10 mouse cellular contexts compared by ENCODE assay signal in genomic region chr3:87173103-87173444, GRCm38 (mm10). TPM values are rescaled to one million over a fixed set of nuclear protein-coding genes. Genes with fewer than 3 reads are reported as not detected.
DNase-seq lines count a peak whose midpoint lies in the region; ATAC-seq and TF ChIP-seq lines count a peak whose summit lies in the region.
"Had no signal": no experiment of that assay in that cellular context is flagged by ENCODE, and none has a peak within 500 bp of the region (broad histone marks: within the 10 kb centered on the region; RNA-seq: fewer than 3 reads in every experiment).

No protein-coding gene starts in this region.

- TF ChIP-seq CTCF in lung, postnatal 0 days (IDR thresholded peaks at IDR 0.05): no peak

- WGBS in lung, postnatal 0 days: 3% methylated on average over 2 of the region's 2 CpGs
- 0% methylated on average over 2 of the region's 2 CpGs for WGBS in forebrain, embryonic 11.5 days
- 2% methylated on average over 2 of the region's 2 CpGs for WGBS in limb, embryonic 13.5 days

- H3K9ac ChIP-seq in lung, postnatal 0 days (replicated peaks; ENCODE audit: low read depth): no peak overlapping the region
- peak overlapping the region; percentile 90 for H3K9ac ChIP-seq in forebrain, embryonic 11.5 days (ENCODE audit: low read length)
- H3K9ac ChIP-seq in limb, embryonic 13.5 days: peak overlapping the region; percentile 94

- DNase-seq in lung, postnatal 0 days (ENCODE audit: low spot score): no peak
- DNase-seq in lung, postnatal 36 days: no peak
- DNase-seq in forebrain, embryonic 11.5 days (ENCODE audit: low spot score): no peak
- peak; percentile 50 for DNase-seq in retina, postnatal 1 day
- DNase-seq in embryo, embryonic 11 days: no peak
- DNase-seq in ovary, postnatal 10 days (ENCODE audit: low spot score): no peak
- DNase-seq in gastrocnemius, adult 8-10 months (ENCODE audit: low spot score in 2 of 2): no peak
- DNase-seq: thymus, postnatal 4 days had no signal

- no peak overlapping the region for H3K27ac ChIP-seq in lung, postnatal 0 days (ENCODE audit: low read length)
- peak overlapping the region; percentile 58; the same call in 1 of the 2 replicates for H3K27ac ChIP-seq in forebrain, embryonic 11.5 days (ENCODE audit: low read depth, low read length)
- peak overlapping the region; percentile 94 for H3K27ac ChIP-seq in limb, embryonic 13.5 days
- H3K27ac ChIP-seq: macrophage had no signal

- H3K4me2 ChIP-seq in lung, postnatal 0 days (replicated peaks; ENCODE audit: low read depth, low read length): peak overlapping the region; percentile 72
- peak overlapping the region; percentile 61 for H3K4me2 ChIP-seq in forebrain, embryonic 11.5 days (ENCODE audit: low read depth, low read length, severe bottlenecking)
- H3K4me2 ChIP-seq in limb, embryonic 13.5 days (replicated peaks): peak overlapping the region; percentile 91

- peak overlapping the region; percentile 69; the same call in 1 of the 2 replicates for H3K4me3 ChIP-seq in lung, postnatal 0 days (ENCODE audit: low read depth, low read length)
- H3K4me3 ChIP-seq in forebrain, embryonic 11.5 days (ENCODE audit: low read depth, low read length): peak overlapping the region; percentile 53
- peak overlapping the region; percentile 84 for H3K4me3 ChIP-seq in limb, embryonic 13.5 days

- no peaks in the 10 kb centered on the region for H3K9me3 ChIP-seq in lung, postnatal 0 days (ENCODE audit: low read length)
- no peaks in the 10 kb centered on the region for H3K9me3 ChIP-seq in forebrain, embryonic 11.5 days (ENCODE audit: control insufficient read depth, low read length)
- H3K9me3 ChIP-seq in limb, embryonic 13.5 days: no peaks in the 10 kb centered on the region

- peaks cover 17% of the 10 kb centered on the region for H3K4me1 ChIP-seq in lung, postnatal 0 days (ENCODE audit: insufficient read depth, low read depth, low read length)
- H3K4me1 ChIP-seq in forebrain, embryonic 11.5 days (replicated peaks; ENCODE audit: control insufficient read depth, insufficient read depth, low read length): peaks cover 16% of the 10 kb centered on the region
- peaks cover 58% of the 10 kb centered on the region for H3K4me1 ChIP-seq in limb, embryonic 13.5 days

- no peak for ATAC-seq in lung, postnatal 0 days
- ATAC-seq in forebrain, embryonic 11.5 days (replicated peaks; ENCODE audit: low FRiP score): 0 out of 2 replicates have a peak, but pooled peaks have one; percentile 22
- peak; percentile 12 for ATAC-seq in limb, embryonic 13.5 days (ENCODE audit: low FRiP score, low read depth)

- no peaks in the 10 kb centered on the region for H3K27me3 ChIP-seq in lung, postnatal 0 days (replicated peaks; ENCODE audit: insufficient read depth, low read length)
- H3K27me3 ChIP-seq in forebrain, embryonic 11.5 days (ENCODE audit: control insufficient read depth, insufficient read depth, low read length): no peaks in the 10 kb centered on the region
- H3K27me3 ChIP-seq in limb, embryonic 13.5 days: no peaks in the 10 kb centered on the region

- TF ChIP-seq EP300 in lung, postnatal 0 days (IDR thresholded peaks at IDR 0.05): no peak

- no peaks in the 10 kb centered on the region for H3K36me3 ChIP-seq in lung, postnatal 0 days (ENCODE audit: insufficient read depth, low read length)
- no peaks in the 10 kb centered on the region for H3K36me3 ChIP-seq in forebrain, embryonic 11.5 days (ENCODE audit: control insufficient read depth, insufficient read depth, low read length)
- H3K36me3 ChIP-seq in limb, embryonic 13.5 days: peaks cover 1% of the 10 kb centered on the region; the same call in 1 of the 2 replicates

RNA-seq across cellular contexts. Expression of gene Kirrel, which starts 1.5 kb away (rescaled TPM):
- polyA plus RNA-seq in lung, postnatal 0 days (2015; fragmentation: Nextera tagmentation; extraction: Ambion mirVana): 3.5 TPM in 2 replicates
- polyA plus RNA-seq in forebrain, embryonic 11.5 days (2014; fragmentation: Nextera tagmentation; extraction: Ambion mirVana): 10.2 and 10.6 TPM in 2 replicates
- polyA plus RNA-seq in limb, embryonic 13.5 days (2015; fragmentation: Nextera tagmentation; extraction: Ambion mirVana): 25.6 and 26.1 TPM in 2 replicates
- total RNA-seq in gastrocnemius, adult 8-10 months (2022): 1 to 10 TPM; 1.9 to 4.3 (median 3.0) TPM
- polyA plus RNA-seq: macrophage had no signal
